Mouse (Mus musculus) heart, embryonic 10.5 days (tissue): ENCODE measurements around the gene Mmab. TPM values are rescaled to one million over a fixed set of nuclear protein-coding genes. Genes with fewer than 3 reads are reported as not detected.

Source experiments
- DNase-seq: peaks from one replicate; pipeline ENCODE4 v3.0.0-alpha.2; 2017; ENCODE audit warnings: low spot score
- H3K27ac ChIP-seq: fragments of 300-500 bp; sonication (generic); 2 replicates; pipeline ENCODE4 v1.5.1; 2016; ENCODE audit warnings: mild to moderate bottlenecking
- H3K27me3 ChIP-seq: fragments of 300-500 bp; sonication (generic); 2 replicates; pipeline ENCODE4 v1.6.1; 2016; ENCODE audit warnings: mild to moderate bottlenecking; ENCODE audit not compliant: poor library complexity, insufficient read depth, severe bottlenecking
- H3K36me3 ChIP-seq: fragments of 300-500 bp; sonication (generic); 2 replicates; pipeline ENCODE4 v1.6.1; 2016; ENCODE audit warnings: mild to moderate bottlenecking, moderate library complexity
- H3K4me1 ChIP-seq: fragments of 300-500 bp; sonication (generic); 2 replicates; pipeline ENCODE4 v1.6.1; 2016; ENCODE audit warnings: mild to moderate bottlenecking
- H3K4me3 ChIP-seq: fragments of 300-500 bp; sonication (generic); 2 replicates; pipeline ENCODE4 v1.5.1; 2016; ENCODE audit warnings: mild to moderate bottlenecking, moderate library complexity
- H3K9me3 ChIP-seq: fragments of 300-500 bp; sonication (generic); 2 replicates; pipeline ENCODE4 v1.6.1; 2016; ENCODE audit warnings: mild to moderate bottlenecking, moderate library complexity
- WGBS: fragments of 180-500 bp; shearing (Covaris S2); methylation state at CpG from one replicate; pipeline ENCODE4 v1.1.7; 2016; 5-methylcytosine and 5-hydroxymethylcytosine counted together
- polyA plus RNA-seq: library from polyadenylated mRNA; unstranded; fragments of >200 nt; fragmentation: Nextera tagmentation; extraction: Ambion mirVana; gene quantifications from 2 replicates; pipeline ENCODE4 v1.2.1, GENCODE M21; 2016

Gene Mmab
- polyA plus RNA-seq, 1 experiment from 2014 or later: 28.5 TPM

GRCm38 (mm10) chr5:114462067-114463040, 18.5 kb upstream of the Mmab start:
- Histone ChIP-seq H3K9me3 (no peaks in the 10 kb centered on the region), H3K27me3 (peaks cover 26% of the 10 kb centered on the region), H3K36me3 (no peaks in the 10 kb centered on the region), H3K4me1 (peaks cover 59% of the 10 kb centered on the region), H3K27ac (peak overlapping the region; percentile 11), H3K4me3 (no peak overlapping the region)
- DNase-seq: no peak
- 84% methylated on average over 24 of the region's 24 CpGs for WGBS

- Histone ChIP-seq H3K27ac (0 out of 2 replicates have a peak overlapping the region, but pooled peaks have one; percentile 32), H3K4me3 (no peak overlapping the region), H3K9me3 (no peaks in the 10 kb centered on the region), H3K36me3 (no peaks in the 10 kb centered on the region), H3K27me3 (peaks cover 26% of the 10 kb centered on the region), H3K4me1 (peaks cover 54% of the 10 kb centered on the region)
- peak; percentile 89 for DNase-seq
- 9% methylated on average over 7 of the region's 7 CpGs for WGBS
Observed at GRCm38 (mm10) chr5:114461238-114461637, 17.4 kb upstream of the Mmab start.

- 57% methylated on average over 16 of the region's 16 CpGs for WGBS
- H3K9me3 ChIP-seq: no peaks in the 10 kb centered on the region
- H3K27ac ChIP-seq: no peak overlapping the region
- peaks cover 22% of the 10 kb centered on the region; the same call in 1 of the 2 replicates for H3K36me3 ChIP-seq
- H3K4me1 ChIP-seq: peaks cover 33% of the 10 kb centered on the region
- H3K27me3 ChIP-seq: peaks cover 25% of the 10 kb centered on the region
- no peak for DNase-seq
- H3K4me3 ChIP-seq: no peak overlapping the region
Observed at GRCm38 (mm10) chr5:114456995-114457605, 13.2 kb upstream of the Mmab start.

GRCm38 (mm10) chr5:114456287-114456686, 12.4 kb upstream of the Mmab start:
- peaks cover 26% of the 10 kb centered on the region for H3K4me1 ChIP-seq
- 81% methylated on average over 9 of the region's 9 CpGs for WGBS
- H3K27ac ChIP-seq: 0 out of 2 replicates have a peak overlapping the region, but pooled peaks have one; percentile 24
- H3K36me3 ChIP-seq: peaks cover 30% of the 10 kb centered on the region
- peaks cover 25% of the 10 kb centered on the region for H3K27me3 ChIP-seq
- H3K9me3 ChIP-seq: no peaks in the 10 kb centered on the region
- H3K4me3 ChIP-seq: no peak overlapping the region
- DNase-seq: no peak

GRCm38 (mm10) chr5:114449011-114449410, 5.2 kb upstream of the Mmab start:
- Histone ChIP-seq H3K4me1 (peaks cover 18% of the 10 kb centered on the region), H3K27me3 (peaks cover 4% of the 10 kb centered on the region; the same call in 1 of the 2 replicates), H3K27ac (no peak overlapping the region), H3K4me3 (no peak overlapping the region), H3K36me3 (peaks cover 71% of the 10 kb centered on the region), H3K9me3 (no peaks in the 10 kb centered on the region)
- 79% methylated on average over 4 of the region's 4 CpGs for WGBS
- DNase-seq: no peak

GRCm38 (mm10) chr5:114444368-114444692, 470 bp upstream of the Mmab start:
- Histone ChIP-seq H3K4me1 (peaks cover 16% of the 10 kb centered on the region), H3K27ac (peak overlapping the region; percentile 95), H3K9me3 (no peaks in the 10 kb centered on the region), H3K36me3 (peaks cover 36% of the 10 kb centered on the region), H3K4me3 (peak overlapping the region; percentile 80), H3K27me3 (no peaks in the 10 kb centered on the region)
- DNase-seq: no peak
- WGBS: under 1% methylated on average over 21 of the region's 21 CpGs

GRCm38 (mm10) chr5:114435588-114435987, 8.3 kb downstream of the Mmab start:
- H3K27me3 ChIP-seq: no peaks in the 10 kb centered on the region
- 92% methylated on average over 14 of the region's 14 CpGs for WGBS
- H3K4me1 ChIP-seq: no peaks in the 10 kb centered on the region
- H3K36me3 ChIP-seq: peaks cover 44% of the 10 kb centered on the region
- no peaks in the 10 kb centered on the region for H3K9me3 ChIP-seq
- H3K27ac ChIP-seq: no peak overlapping the region
- no peak for DNase-seq
- no peak overlapping the region for H3K4me3 ChIP-seq

GRCm38 (mm10) chr5:114434359-114434758, 9.5 kb downstream of the Mmab start:
- H3K36me3 ChIP-seq: peaks cover 44% of the 10 kb centered on the region
- no peaks in the 10 kb centered on the region for H3K27me3 ChIP-seq
- H3K4me3 ChIP-seq: no peak overlapping the region
- no peaks in the 10 kb centered on the region for H3K4me1 ChIP-seq
- H3K27ac ChIP-seq: no peak overlapping the region
- no peaks in the 10 kb centered on the region for H3K9me3 ChIP-seq
- no peak for DNase-seq
- 87% methylated on average over 8 of the region's 8 CpGs for WGBS

GRCm38 (mm10) chr5:114429781-114430180, 14.1 kb downstream of the Mmab start:
- no peak for DNase-seq
- peaks cover 9% of the 10 kb centered on the region for H3K36me3 ChIP-seq
- peaks cover 3% of the 10 kb centered on the region; the same call in 1 of the 2 replicates for H3K4me1 ChIP-seq
- H3K9me3 ChIP-seq: no peaks in the 10 kb centered on the region
- no peaks in the 10 kb centered on the region for H3K27me3 ChIP-seq
- WGBS: 80% methylated on average over 7 of the region's 7 CpGs
- H3K27ac ChIP-seq: 0 out of 2 replicates have a peak overlapping the region, but pooled peaks have one; percentile 6
- H3K4me3 ChIP-seq: no peak overlapping the region

GRCm38 (mm10) chr5:114428621-114429020, 15.2 kb downstream of the Mmab start:
- no peaks in the 10 kb centered on the region for H3K36me3 ChIP-seq
- WGBS: 80% methylated on average over 18 of the region's 18 CpGs
- H3K9me3 ChIP-seq: no peaks in the 10 kb centered on the region
- no peak overlapping the region for H3K27ac ChIP-seq
- H3K27me3 ChIP-seq: no peaks in the 10 kb centered on the region
- peaks cover 7% of the 10 kb centered on the region; the same call in 1 of the 2 replicates for H3K4me1 ChIP-seq
- H3K4me3 ChIP-seq: no peak overlapping the region
- DNase-seq: no peak

- Histone ChIP-seq H3K27ac (no peak overlapping the region), H3K9me3 (no peaks in the 10 kb centered on the region), H3K4me1 (peaks cover 24% of the 10 kb centered on the region), H3K27me3 (no peaks in the 10 kb centered on the region), H3K36me3 (no peaks in the 10 kb centered on the region), H3K4me3 (no peak overlapping the region)
- DNase-seq: no peak
- WGBS: 71% methylated on average over 6 of the region's 6 CpGs
Observed at GRCm38 (mm10) chr5:114426732-114427131, 17.1 kb downstream of the Mmab start.

GRCm38 (mm10) chr5:114423961-114424360, 19.9 kb downstream of the Mmab start:
- no peaks in the 10 kb centered on the region for H3K9me3 ChIP-seq
- H3K27ac ChIP-seq: no peak overlapping the region
- peaks cover 34% of the 10 kb centered on the region for H3K4me1 ChIP-seq
- WGBS: 87% methylated on average over 5 of the region's 5 CpGs
- peaks cover 23% of the 10 kb centered on the region for H3K36me3 ChIP-seq
- no peak overlapping the region for H3K4me3 ChIP-seq
- DNase-seq: no peak
- no peaks in the 10 kb centered on the region for H3K27me3 ChIP-seq

- DNase-seq: no peak
- WGBS: 25% methylated on average over 5 of the region's 5 CpGs
Observed at GRCm38 (mm10) chr5:114422591-114422990, 21.3 kb downstream of the Mmab start.

More at GRCm38 (mm10) chr5:114422591-114422990, 21.3 kb downstream of the Mmab start:
- H3K9me3 ChIP-seq: no peaks in the 10 kb centered on the region
- no peak overlapping the region for H3K4me3 ChIP-seq
- peaks cover 37% of the 10 kb centered on the region for H3K36me3 ChIP-seq
- peak overlapping the region; percentile 43; the same call in 1 of the 2 replicates for H3K27ac ChIP-seq
- H3K4me1 ChIP-seq: peaks cover 31% of the 10 kb centered on the region
- no peaks in the 10 kb centered on the region for H3K27me3 ChIP-seq
